Mouse (Mus musculus): ENCODE results near the gene Mex3d.

DNA sequence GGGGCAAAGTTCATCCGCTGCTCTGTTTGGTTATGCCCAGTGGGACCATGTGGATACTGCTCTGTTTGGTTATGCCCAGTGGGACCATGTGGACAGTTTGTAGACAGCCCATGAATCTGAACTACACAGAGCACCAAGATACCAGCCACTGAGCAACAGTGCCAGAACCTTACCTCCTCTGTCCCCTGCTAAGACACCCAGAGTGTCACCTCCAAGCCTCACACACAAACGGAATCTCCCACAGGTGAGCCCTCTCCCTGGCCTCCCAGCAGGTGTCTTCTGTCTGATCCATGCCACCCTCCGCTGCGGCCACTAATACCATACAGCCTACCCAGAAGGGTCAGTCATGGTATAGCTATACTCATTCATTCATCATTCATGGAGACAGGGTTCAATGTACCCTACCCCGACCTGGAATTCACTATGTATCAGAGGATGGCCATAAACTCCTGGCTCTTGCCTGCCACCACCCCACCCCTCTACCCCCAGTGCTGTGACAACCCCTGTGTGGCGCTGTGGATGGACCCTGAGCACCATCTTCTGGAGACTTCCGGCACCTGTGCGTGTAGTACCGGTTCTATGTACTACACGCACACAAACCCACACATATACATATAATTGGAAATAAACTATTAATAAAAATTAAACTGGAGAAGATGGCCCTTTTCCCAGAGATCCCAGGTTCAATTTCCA lies 18.2 kb upstream of the Mex3d start:
- TF ChIP-seq POLR2A (IDR thresholded peaks at IDR 0.05; ENCODE audit: borderline replicate concordance, extremely low read depth, low read depth, low read length) (no peak), CTCF (IDR thresholded peaks at IDR 0.05; ENCODE audit: insufficient read depth, low read length) (no peak)

Measured in lung, adult 2 months (tissue).